Mouse (Mus musculus) embryonic facial prominence, embryonic 11.5 days (tissue): ENCODE data around the gene Tmprss7. TPM values are rescaled to one million over a fixed set of nuclear protein-coding genes. Genes with fewer than 3 reads are reported as not detected.
A peak's percentile ranks its signal among the peaks of the same experiment; 100 is the strongest.

Source experiments
- ATAC-seq: fragments of 200-750 bp; cut with Nextera tagmentation; replicated peaks from 2 replicates; pipeline ENCODE4 v1.8.0; 2017; ENCODE audit warnings: low read depth; ENCODE audit not compliant: insufficient number of reproducible peaks, low FRiP score, low TSS enrichment
- DNase-seq: peaks from one replicate; pipeline ENCODE4 v3.0.0-alpha.2; 2015; ENCODE audit warnings: low spot score
- H3K27ac ChIP-seq: fragments of 300-500 bp; sonication (generic); replicated peaks from 2 replicates; pipeline ENCODE4 v1.5.1; 2014; ENCODE audit warnings: mild to moderate bottlenecking, low read depth, low read length, control low read depth
- H3K27me3 ChIP-seq: fragments of 300-500 bp; sonication (generic); 2 replicates; pipeline ENCODE4 v1.6.1; 2014; ENCODE audit warnings: mild to moderate bottlenecking, low read length, moderate library complexity, mixed read lengths; ENCODE audit not compliant: control insufficient read depth, insufficient read depth
- H3K36me3 ChIP-seq: fragments of 300-500 bp; sonication (generic); replicated peaks from 2 replicates; pipeline ENCODE4 v1.6.1; 2014; ENCODE audit warnings: low read depth, mild to moderate bottlenecking, low read length, moderate library complexity, mixed read lengths; ENCODE audit not compliant: control insufficient read depth, insufficient read depth
- H3K4me1 ChIP-seq: fragments of 300-500 bp; sonication (generic); 2 replicates; pipeline ENCODE4 v1.6.1; 2014; ENCODE audit warnings: low read length, mixed read lengths; ENCODE audit not compliant: control insufficient read depth, insufficient read depth
- H3K4me2 ChIP-seq: fragments of 300-500 bp; sonication (generic); 2 replicates; pipeline ENCODE4 v1.6.1; 2014; ENCODE audit warnings: low read depth, mild to moderate bottlenecking, control low read depth, low read length, moderate library complexity
- H3K4me3 ChIP-seq: fragments of 300-500 bp; sonication (generic); 2 replicates; pipeline ENCODE4 v1.5.1; 2014; ENCODE audit warnings: low read depth, low read length, control low read depth
- H3K9ac ChIP-seq: fragments of 300-500 bp; sonication (generic); replicated peaks from 2 replicates; pipeline ENCODE4 v1.6.1; 2014; ENCODE audit warnings: mild to moderate bottlenecking, control low read depth, low read length
- H3K9me3 ChIP-seq: fragments of 300-500 bp; sonication (generic); replicated peaks from 2 replicates; pipeline ENCODE4 v1.6.1; 2016; ENCODE audit warnings: mild to moderate bottlenecking, low read length, inconsistent platforms, mixed read lengths; ENCODE audit not compliant: control insufficient read depth
- WGBS: fragments of 180-500 bp; shearing (Covaris S2); extraction: QIAGEN DNeasy Blood & Tissue Kit; methylation state at CpG from one replicate; pipeline ENCODE4 v1.1.7; 2014; 5-methylcytosine and 5-hydroxymethylcytosine counted together
- polyA plus RNA-seq: library from polyadenylated mRNA; unstranded; fragments of >200 nt; fragmentation: Nextera tagmentation; extraction: Ambion mirVana; gene quantifications from 2 replicates; pipeline ENCODE4 v1.2.1, GENCODE M21; 2014

The Tmprss7 gene
- polyA plus RNA-seq, 1 experiment from 2014 or later = 0.28 TPM

DNA sequence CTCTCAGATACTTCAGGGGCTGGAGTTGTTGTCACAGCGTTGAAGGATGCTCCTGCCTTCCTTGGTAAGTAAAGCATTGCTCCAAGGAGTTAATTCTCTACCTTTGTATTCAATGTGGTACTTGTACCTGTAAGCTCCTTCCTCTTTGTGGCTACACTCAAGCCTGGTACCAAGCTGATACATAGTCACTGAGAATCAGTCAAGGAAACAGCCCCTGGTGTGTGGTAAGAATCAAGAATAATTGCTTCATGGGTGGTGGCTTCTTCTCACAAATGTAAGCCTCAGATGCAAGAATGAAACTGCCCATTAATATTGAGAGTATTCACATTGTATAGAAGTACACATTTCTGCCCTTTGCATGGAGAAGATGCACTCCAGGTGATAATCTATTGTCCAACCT, 77.5 kb downstream of the Tmprss7 start:
- Histone ChIP-seq H3K27me3 (no peaks in the 10 kb centered on the region), H3K36me3 (no peaks in the 10 kb centered on the region), H3K4me3 (no peak overlapping the region), H3K27ac (no peak overlapping the region), H3K4me2 (no peak overlapping the region), H3K9me3 (no peaks in the 10 kb centered on the region), H3K4me1 (no peaks in the 10 kb centered on the region), H3K9ac (no peak overlapping the region)
- DNase-seq (no peak), ATAC-seq (no peak)
- 80% methylated on average over 1 of the region's 1 CpGs for WGBS

DNA sequence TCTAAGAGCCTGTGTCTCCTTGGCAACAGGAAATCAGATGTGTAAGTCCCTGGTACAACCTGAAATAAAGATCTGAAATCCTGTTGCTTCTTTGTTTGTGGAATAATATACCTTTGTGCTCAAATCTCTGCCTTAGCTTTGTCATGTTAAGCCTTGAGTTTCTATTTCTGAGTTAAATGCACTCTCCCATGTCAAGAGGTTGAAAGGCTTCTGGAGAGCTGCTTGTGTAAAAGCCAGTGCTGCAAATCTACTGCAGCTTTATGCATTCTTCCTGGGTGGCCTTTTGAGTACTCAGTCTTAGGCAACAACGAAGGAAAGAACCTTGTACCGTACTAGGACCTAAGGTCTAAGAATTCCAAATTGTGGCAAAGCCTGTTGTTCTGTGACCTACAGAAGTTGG, 80.2 kb downstream of the Tmprss7 start:
- Histone ChIP-seq H3K4me2 (no peak overlapping the region), H3K4me1 (no peaks in the 10 kb centered on the region), H3K27ac (no peak overlapping the region), H3K27me3 (no peaks in the 10 kb centered on the region), H3K4me3 (no peak overlapping the region), H3K9ac (no peak overlapping the region), H3K9me3 (no peaks in the 10 kb centered on the region), H3K36me3 (no peaks in the 10 kb centered on the region)
- WGBS = 73% methylated on average over 2 of the region's 2 CpGs
- DNase-seq (no peak), ATAC-seq (no peak)

DNA sequence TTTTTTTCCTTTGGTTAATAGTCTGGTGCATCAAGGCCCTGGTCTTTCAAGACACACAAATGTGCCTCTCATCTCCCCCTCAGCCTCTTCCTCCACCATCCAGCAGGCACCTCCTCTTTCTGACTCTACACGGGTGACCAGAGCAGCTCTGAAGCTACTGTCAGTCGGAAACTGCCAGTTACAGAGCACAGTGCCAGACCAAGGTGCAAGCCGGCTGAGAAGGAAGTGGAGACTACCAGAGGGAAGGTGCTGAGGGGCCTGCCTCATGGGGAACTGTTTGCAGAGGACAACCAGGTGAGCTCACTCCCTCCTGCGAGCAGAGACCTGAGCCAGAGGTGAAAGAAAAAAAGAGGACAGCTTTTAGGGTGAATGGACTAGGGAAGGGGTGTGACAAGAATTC, 83.2 kb downstream of the Tmprss7 start, which contains the start of gene Gcsam:
Gene Gcsam, plus strand, starts transcription at position 114 of the 400 bp plus-strand sequence.
- ATAC-seq (no peak), DNase-seq (no peak)
- no peak within 1 kb of the TSS for H3K4me2 ChIP-seq
- whole genome bisulfite sequencing = 85% methylated on average over 4 of the region's 4 CpGs
- H3K27me3 ChIP-seq = no peaks in the 10 kb centered on the region
- H3K27ac ChIP-seq = no peak within 1 kb of the TSS
- H3K9me3 ChIP-seq = no peaks in the 10 kb centered on the region
- no peaks in the 10 kb centered on the region for H3K4me1 ChIP-seq
- H3K4me3 ChIP-seq = no peak within 1 kb of the TSS
- no peak within 1 kb of the TSS for H3K9ac ChIP-seq
- no peaks in the 10 kb centered on the region for H3K36me3 ChIP-seq

DNA sequence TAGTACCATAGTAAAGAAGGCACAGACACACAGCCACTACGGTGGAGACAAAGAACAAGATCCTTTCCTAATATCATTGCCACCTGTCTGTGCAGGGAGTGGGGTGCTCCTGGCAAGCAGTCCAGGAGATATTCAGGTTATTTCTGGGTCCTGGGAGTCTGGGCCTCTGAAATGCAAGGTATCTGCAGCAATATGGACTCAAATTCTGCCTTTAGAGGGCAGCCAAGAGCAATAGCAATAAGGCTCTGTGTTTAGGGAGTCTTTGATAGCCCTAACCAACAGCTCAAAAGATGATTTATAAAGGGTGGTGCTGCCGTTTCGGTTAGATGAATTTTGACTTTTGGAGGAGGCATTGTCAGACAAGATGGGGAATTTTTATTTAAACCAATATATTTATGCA, 84.2 kb downstream of the Tmprss7 start:
- Histone ChIP-seq H3K9me3 (no peaks in the 10 kb centered on the region), H3K36me3 (no peaks in the 10 kb centered on the region), H3K27me3 (no peaks in the 10 kb centered on the region), H3K27ac (no peak overlapping the region), H3K4me2 (no peak overlapping the region), H3K4me1 (no peaks in the 10 kb centered on the region), H3K9ac (no peak overlapping the region), H3K4me3 (no peak overlapping the region)
- DNase-seq (peak; percentile 36), ATAC-seq (no peak)
- WGBS = 81% methylated on average over 3 of the region's 3 CpGs

DNA sequence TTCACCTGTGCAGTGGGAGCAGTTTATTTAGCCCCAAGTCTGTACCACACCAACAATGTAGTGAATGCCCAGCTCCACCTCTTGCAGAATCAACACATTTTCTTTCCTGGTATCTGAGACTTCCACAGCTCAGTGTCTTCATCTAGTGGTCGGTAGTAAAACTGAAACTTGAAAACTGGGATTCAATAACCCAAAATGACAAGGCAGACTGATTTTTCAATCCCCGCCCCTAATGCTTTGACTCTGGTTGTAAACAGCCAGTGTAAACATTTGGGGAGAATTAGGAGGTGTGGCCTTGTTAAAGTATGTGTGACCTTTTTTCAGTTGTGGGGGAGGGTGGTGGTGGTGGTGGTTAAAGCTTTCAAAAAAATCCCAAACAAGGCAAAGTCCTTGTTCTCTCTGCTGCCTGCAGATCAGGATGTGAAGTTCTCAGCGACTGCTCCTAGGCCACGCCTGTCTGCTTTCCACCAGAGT, 84.9 kb downstream of the Tmprss7 start:
- Histone ChIP-seq H3K27ac (no peak overlapping the region), H3K4me3 (no peak overlapping the region), H3K4me1 (no peaks in the 10 kb centered on the region), H3K27me3 (no peaks in the 10 kb centered on the region), H3K9ac (no peak overlapping the region), H3K9me3 (no peaks in the 10 kb centered on the region), H3K4me2 (no peak overlapping the region), H3K36me3 (no peaks in the 10 kb centered on the region)
- 50% methylated on average over 4 of the region's 4 CpGs for WGBS
- DNase-seq = peak; percentile 18
- ATAC-seq = no peak

Other genes starting within 250 kb of the Tmprss7 start
- gene Gm609, start 200.7 kb downstream of the Tmprss7 start, polyA plus RNA-seq = not detected in 2 replicates
- gene Gm17783, start 161.6 kb downstream of the Tmprss7 start, polyA plus RNA-seq = not detected in 2 replicates
- gene Slc9c1, start 158.3 kb downstream of the Tmprss7 start, polyA plus RNA-seq = not detected in 2 replicates
- 0.15 and 0.32 TPM in 2 replicates for gene Gcsam, start 83.3 kb downstream of the Tmprss7 start, polyA plus RNA-seq
- 0.15 and 0.18 TPM in 2 replicates for gene BC016579, start 39.6 kb downstream of the Tmprss7 start, polyA plus RNA-seq
- 94.9 and 116 TPM in 2 replicates for gene Tagln3, start 30.9 kb upstream of the Tmprss7 start, polyA plus RNA-seq
- gene Abhd10, start 49.3 kb upstream of the Tmprss7 start, polyA plus RNA-seq = 36.9 and 40.6 TPM in 2 replicates